Mouse (Mus musculus) limb, embryonic 13.5 days (tissue): ENCODE results near the gene Crat. TPM values are rescaled to one million over a fixed set of nuclear protein-coding genes. Genes with fewer than 3 reads are reported as not detected.
"Not testable (repeated sequence)": the region's sequence is repeated elsewhere in the genome, so short reads cannot be mapped to it uniquely, and the experiment has no call there.

Experiments used
- ATAC-seq: fragments of 200-750 bp; cut with Nextera tagmentation; 2 replicates; pipeline ENCODE4 v1.8.0; 2017; ENCODE audit warnings: low read depth, moderate number of reproducible peaks, moderate TSS enrichment; ENCODE audit not compliant: low FRiP score
- H3K27ac ChIP-seq: fragments of 300-500 bp; sonication (generic); 2 replicates; pipeline ENCODE4 v1.5.1; 2015; ENCODE audit warnings: inconsistent platforms, mild to moderate bottlenecking, moderate library complexity
- H3K27me3 ChIP-seq: fragments of 300-500 bp; sonication (generic); 2 replicates; pipeline ENCODE4 v1.6.1; 2015; ENCODE audit warnings: mild to moderate bottlenecking, inconsistent platforms
- H3K36me3 ChIP-seq: fragments of 300-500 bp; sonication (generic); 2 replicates; pipeline ENCODE4 v1.6.1; 2015; ENCODE audit warnings: inconsistent platforms, mild to moderate bottlenecking, moderate library complexity
- H3K4me1 ChIP-seq: fragments of 300-500 bp; sonication (generic); 2 replicates; pipeline ENCODE4 v1.6.1; 2015; ENCODE audit warnings: inconsistent platforms
- H3K4me2 ChIP-seq: fragments of 300-500 bp; sonication (generic); replicated peaks from 2 replicates; pipeline ENCODE4 v1.6.1; 2015; ENCODE audit warnings: inconsistent platforms, mild to moderate bottlenecking, moderate library complexity
- H3K4me3 ChIP-seq: fragments of 300-500 bp; sonication (generic); 2 replicates; pipeline ENCODE4 v1.5.1; 2015; ENCODE audit warnings: moderate library complexity, mild to moderate bottlenecking, inconsistent platforms
- H3K9ac ChIP-seq: fragments of 300-500 bp; sonication (generic); 2 replicates; pipeline ENCODE4 v1.6.1; 2015; ENCODE audit warnings: mild to moderate bottlenecking, inconsistent platforms
- H3K9me3 ChIP-seq: fragments of 300-500 bp; sonication (generic); 2 replicates; pipeline ENCODE4 v1.6.1; 2016; ENCODE audit warnings: inconsistent platforms
- WGBS: fragments of 180-500 bp; shearing (Covaris S2); methylation state at CpG from one replicate; pipeline ENCODE4 v1.1.7; 2015; 5-methylcytosine and 5-hydroxymethylcytosine counted together
- polyA plus RNA-seq: library from polyadenylated mRNA; unstranded; fragments of >200 nt; fragmentation: Nextera tagmentation; extraction: Ambion mirVana; gene quantifications from 2 replicates; pipeline ENCODE4 v1.2.1, GENCODE M21; 2015

Crat gene
- polyA plus RNA-seq, 1 experiment from 2014 or later = 31.1 TPM

GRCm38 (mm10) chr2:30437791-30438190 lies 22.2 kb upstream of the Crat start:
- 94% methylated on average over 4 of the region's 4 CpGs for WGBS
- H3K36me3 ChIP-seq = peaks cover 62% of the 10 kb centered on the region
- no peak overlapping the region for H3K4me3 ChIP-seq
- H3K4me2 ChIP-seq = no peak overlapping the region
- H3K4me1 ChIP-seq = peaks cover 35% of the 10 kb centered on the region
- H3K9ac ChIP-seq = no peak overlapping the region
- H3K9me3 ChIP-seq = no peaks in the 10 kb centered on the region
- no peak for ATAC-seq
- H3K27ac ChIP-seq = no peak overlapping the region
- H3K27me3 ChIP-seq = no peaks in the 10 kb centered on the region

DNA sequence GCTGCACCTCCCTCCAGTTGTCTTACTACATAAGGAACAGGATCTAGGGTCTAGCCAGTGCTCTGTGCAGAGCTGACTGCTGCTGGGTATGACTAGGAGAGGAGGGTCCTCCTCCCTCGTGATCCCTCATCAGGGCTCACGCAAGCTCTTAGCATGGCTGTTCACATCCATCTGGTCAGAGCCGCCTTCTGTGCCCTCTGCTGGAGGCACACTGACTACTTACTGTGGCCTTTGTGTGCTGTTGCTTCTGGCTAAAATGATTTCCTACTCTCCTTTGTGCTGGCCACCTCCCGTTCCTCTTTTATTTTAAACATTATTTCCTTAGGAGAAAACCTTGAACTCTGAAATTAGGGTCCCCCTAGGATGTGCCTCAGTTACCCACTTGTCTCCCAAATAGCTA lies 21.2 kb upstream of the Crat start:
- WGBS = 81% methylated on average over 4 of the region's 4 CpGs
- Histone ChIP-seq H3K4me3 (no peak overlapping the region), H3K27ac (no peak overlapping the region), H3K27me3 (no peaks in the 10 kb centered on the region), H3K9me3 (no peaks in the 10 kb centered on the region), H3K4me1 (peaks cover 26% of the 10 kb centered on the region), H3K4me2 (no peak overlapping the region), H3K9ac (no peak overlapping the region), H3K36me3 (peaks cover 72% of the 10 kb centered on the region)
- no peak for ATAC-seq

- peaks cover 78% of the 10 kb centered on the region for H3K36me3 ChIP-seq
- H3K9ac ChIP-seq = no peak overlapping the region
- H3K9me3 ChIP-seq = no peaks in the 10 kb centered on the region
- WGBS = 90% methylated on average over 5 of the region's 5 CpGs
- no peak overlapping the region for H3K4me2 ChIP-seq
- no peaks in the 10 kb centered on the region for H3K27me3 ChIP-seq
- no peak for ATAC-seq
- H3K4me1 ChIP-seq = peaks cover 21% of the 10 kb centered on the region
- no peak overlapping the region for H3K4me3 ChIP-seq
- no peak overlapping the region for H3K27ac ChIP-seq
Observed at GRCm38 (mm10) chr2:30436156-30436545, 20.5 kb upstream of the Crat start.

- H3K4me1 ChIP-seq = peaks cover 15% of the 10 kb centered on the region
- no peak overlapping the region for H3K4me3 ChIP-seq
- peak; percentile 49; the same call in 1 of the 2 replicates for ATAC-seq
- no peak overlapping the region for H3K4me2 ChIP-seq
- 57% methylated on average over 5 of the region's 5 CpGs for WGBS
- no peak overlapping the region for H3K27ac ChIP-seq
- H3K27me3 ChIP-seq = no peaks in the 10 kb centered on the region
- H3K9ac ChIP-seq = no peak overlapping the region
- H3K36me3 ChIP-seq = peaks cover 84% of the 10 kb centered on the region
- no peaks in the 10 kb centered on the region for H3K9me3 ChIP-seq
Observed at GRCm38 (mm10) chr2:30435326-30436155, 19.9 kb upstream of the Crat start.

DNA sequence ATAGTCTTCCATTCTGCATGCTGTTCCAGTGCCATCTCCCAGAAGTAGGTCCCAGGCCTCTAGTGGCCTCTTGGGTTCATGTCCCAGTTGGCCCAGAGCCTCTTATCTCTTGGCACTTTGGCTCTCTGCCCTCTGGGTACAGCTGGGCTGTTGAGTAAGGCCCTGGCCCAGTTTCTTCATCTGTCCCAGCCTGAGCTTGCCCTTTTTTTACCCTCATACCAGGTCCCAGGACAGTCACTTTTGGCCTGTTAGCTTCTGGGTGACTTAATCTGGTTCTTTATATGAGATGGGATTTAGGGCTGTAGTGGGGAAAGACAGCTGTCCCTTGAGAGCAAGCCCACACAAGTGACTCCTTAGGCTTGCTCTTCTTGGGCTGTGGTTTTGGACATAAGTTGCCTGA lies 13.5 kb upstream of the Crat start:
- H3K4me1 ChIP-seq = no peaks in the 10 kb centered on the region
- no peak overlapping the region for H3K27ac ChIP-seq
- H3K36me3 ChIP-seq = peaks cover 84% of the 10 kb centered on the region
- no peak overlapping the region for H3K4me2 ChIP-seq
- no peak overlapping the region for H3K9ac ChIP-seq
- no peak overlapping the region for H3K4me3 ChIP-seq
- H3K9me3 ChIP-seq = no peaks in the 10 kb centered on the region
- no peak for ATAC-seq
- no peaks in the 10 kb centered on the region for H3K27me3 ChIP-seq

DNA sequence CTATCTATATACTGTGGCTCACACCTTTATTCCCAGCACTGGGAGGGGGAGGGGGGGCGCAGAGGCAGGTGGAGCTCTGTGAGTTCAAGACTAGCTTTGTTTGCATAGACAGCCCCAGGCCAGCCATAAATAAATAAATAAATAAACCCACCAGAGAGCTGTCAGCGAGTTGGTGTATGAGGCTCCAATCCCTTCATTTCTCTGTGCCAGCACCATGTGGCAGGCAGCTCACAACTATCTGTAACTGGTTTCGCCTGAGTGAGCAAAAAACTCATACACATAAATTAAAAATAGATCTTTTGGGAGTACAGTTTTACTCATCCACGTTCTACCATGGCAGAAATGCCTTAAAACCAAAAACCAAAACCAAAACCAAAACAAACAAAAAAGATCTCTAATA lies 5.8 kb upstream of the Crat start:
- 60% methylated on average over 4 of the region's 4 CpGs for WGBS

GRCm38 (mm10) chr2:30419112-30419511 lies 3.5 kb upstream of the Crat start:
- Histone ChIP-seq H3K9me3 (no peaks in the 10 kb centered on the region), H3K4me1 (peaks cover 51% of the 10 kb centered on the region), H3K4me3 (peak overlapping the region; percentile 25), H3K4me2 (peak overlapping the region; percentile 83), H3K36me3 (peaks cover 3% of the 10 kb centered on the region; the same call in 1 of the 2 replicates), H3K27ac (peak overlapping the region; percentile 91), H3K27me3 (no peaks in the 10 kb centered on the region), H3K9ac (peak overlapping the region; percentile 55)
- WGBS = 5% methylated on average over 10 of the region's 10 CpGs
- no peak for ATAC-seq

More for the DNA sequence above, 5.8 kb upstream of the Crat start:
- no peaks in the 10 kb centered on the region for H3K27me3 ChIP-seq
- H3K36me3 ChIP-seq = peaks cover 10% of the 10 kb centered on the region
- H3K4me1 ChIP-seq = peaks cover 43% of the 10 kb centered on the region
- H3K9me3 ChIP-seq = no peaks in the 10 kb centered on the region
- no peak overlapping the region for H3K27ac ChIP-seq
- H3K9ac ChIP-seq = no peak overlapping the region
- H3K4me3 ChIP-seq = no peak overlapping the region
- H3K4me2 ChIP-seq = no peak overlapping the region
- ATAC-seq = no peak

GRCm38 (mm10) chr2:30418259-30418658 lies 2.6 kb upstream of the Crat start:
- Histone ChIP-seq H3K9me3 (no peaks in the 10 kb centered on the region), H3K27ac (peak overlapping the region; percentile 91), H3K4me1 (peaks cover 55% of the 10 kb centered on the region), H3K4me3 (peak overlapping the region; percentile 25), H3K36me3 (no peaks in the 10 kb centered on the region), H3K4me2 (peak overlapping the region; percentile 83), H3K27me3 (no peaks in the 10 kb centered on the region), H3K9ac (peak overlapping the region; percentile 55; the same call in 1 of the 2 replicates)
- WGBS = 54% methylated on average over 6 of the region's 6 CpGs
- no peak for ATAC-seq

DNA sequence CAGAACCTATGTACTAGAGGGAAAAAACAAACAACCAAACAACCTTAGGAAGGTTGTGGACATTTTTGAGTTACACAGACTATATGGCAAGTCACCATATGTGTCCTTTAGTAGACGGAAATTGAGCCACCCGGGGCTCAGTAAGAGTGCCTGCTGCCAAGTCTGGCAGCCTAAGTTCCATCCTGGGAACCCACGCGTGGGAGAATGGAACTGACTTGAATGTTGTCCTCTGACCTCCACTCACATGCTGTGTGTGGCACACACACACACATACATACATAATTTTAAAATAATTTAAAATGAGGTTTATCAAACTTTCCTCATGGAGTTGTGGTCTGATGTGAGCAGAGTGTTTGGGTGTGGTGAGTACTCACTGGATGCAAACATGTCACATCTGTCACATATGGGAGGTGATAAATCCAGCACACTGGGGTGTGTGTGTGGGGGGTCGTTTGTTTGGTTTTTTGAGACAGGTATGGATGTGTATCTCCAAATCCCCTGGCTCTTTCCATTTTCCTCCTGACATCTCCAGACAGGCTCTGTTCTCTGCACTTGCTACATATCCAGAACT lies 2.1 kb upstream of the Crat start:
- H3K4me1 ChIP-seq = peaks cover 55% of the 10 kb centered on the region

DNA sequence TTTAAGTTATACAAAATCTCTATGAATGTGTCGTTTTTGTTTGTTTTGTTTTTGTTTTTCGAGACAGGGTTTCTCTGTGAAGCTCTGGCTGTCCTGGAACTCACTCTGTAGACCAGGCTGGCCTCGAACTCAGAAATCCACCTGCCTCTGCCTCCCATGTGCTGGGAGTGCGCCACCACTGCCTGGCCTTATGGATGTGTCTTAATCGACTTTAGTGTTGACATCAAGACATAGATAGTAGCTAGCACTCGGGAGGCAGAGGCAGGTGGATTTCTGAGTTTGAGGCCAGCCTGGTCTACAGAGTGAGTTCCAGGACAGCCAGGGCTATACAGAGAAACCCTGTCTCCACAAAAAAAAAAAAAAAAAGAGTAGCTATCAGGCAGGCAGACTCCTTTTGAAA lies 1.5 kb upstream of the Crat start:
- not testable (repeated sequence) for H3K27me3 ChIP-seq, H3K9me3 ChIP-seq, H3K36me3 ChIP-seq, H3K27ac ChIP-seq, ATAC-seq
- Histone ChIP-seq H3K4me1 (peaks cover 55% of the 10 kb centered on the region), H3K9ac (0 out of 2 replicates have a peak overlapping the region, but pooled peaks have one; percentile 31), H3K4me3 (peak overlapping the region; percentile 87), H3K4me2 (peak overlapping the region; percentile 83)
- 78% methylated on average over 6 of the region's 6 CpGs for WGBS

More for the DNA sequence above, 2.1 kb upstream of the Crat start:
- peak overlapping the region; percentile 55; the same call in 1 of the 2 replicates for H3K9ac ChIP-seq
- no peak overlapping the region for H3K27ac ChIP-seq
- WGBS = 68% methylated on average over 5 of the region's 5 CpGs
- H3K36me3 ChIP-seq = peaks cover 3% of the 10 kb centered on the region
- no peaks in the 10 kb centered on the region for H3K9me3 ChIP-seq
- H3K4me3 ChIP-seq = 0 out of 2 replicates have a peak overlapping the region, but pooled peaks have one; percentile 25
- peak overlapping the region; percentile 83 for H3K4me2 ChIP-seq
- ATAC-seq = no peak
- H3K27me3 ChIP-seq = no peaks in the 10 kb centered on the region

- peaks cover 55% of the 10 kb centered on the region for H3K4me1 ChIP-seq
- H3K4me3 ChIP-seq = peak overlapping the region; percentile 87
- no peaks in the 10 kb centered on the region for H3K27me3 ChIP-seq
- 1% methylated on average over 7 of the region's 7 CpGs for WGBS
- H3K4me2 ChIP-seq = peak overlapping the region; percentile 83
- peak overlapping the region; percentile 97 for H3K9ac ChIP-seq
- no peaks in the 10 kb centered on the region for H3K9me3 ChIP-seq
- peak overlapping the region; percentile 98 for H3K27ac ChIP-seq
- ATAC-seq = no peak
- peaks cover 6% of the 10 kb centered on the region for H3K36me3 ChIP-seq
Observed at GRCm38 (mm10) chr2:30416649-30416965, 994 bp upstream of the Crat start.

GRCm38 (mm10) chr2:30415936-30416648 lies 479 bp upstream of the Crat start, which contains the start of gene Ptpa:
Gene Ptpa (plus strand): TSS chr2:30416039.
- Histone ChIP-seq H3K9me3 (no peaks in the 10 kb centered on the region), H3K9ac (peak within 1 kb of the TSS; percentile 97), H3K4me1 (peaks cover 50% of the 10 kb centered on the region), H3K27me3 (no peaks in the 10 kb centered on the region), H3K36me3 (peaks cover 8% of the 10 kb centered on the region), H3K27ac (peak within 1 kb of the TSS; percentile 98), H3K4me2 (peak within 1 kb of the TSS; percentile 83), H3K4me3 (peak within 1 kb of the TSS; percentile 87)
- ATAC-seq = peak; percentile 91
- WGBS = under 1% methylated on average over 67 of the region's 67 CpGs
